Mouse (Mus musculus) myocyte (in vitro differentiated cells): ENCODE results near the gene Ubald1.

Experiments
- E2F4 ChIP-seq: IDR thresholded peaks from one replicate; pipeline ENCODE4 v1.6.1; 2011; ENCODE audit warnings: mild to moderate bottlenecking, control low read depth, moderate library complexity; ENCODE audit not compliant: insufficient read depth
- MAX ChIP-seq: IDR thresholded peaks from one replicate; pipeline ENCODE4 v1.6.1; 2011; ENCODE audit warnings: low read depth, mild to moderate bottlenecking, control low read depth
- MYOD1 ChIP-seq, 3 experiments: IDR thresholded peaks; one replicate each; pipeline ENCODE4 v1.6.1; 2011; ENCODE audit warnings: control low read depth in 2 of 3, low read depth in 2 of 3, mild to moderate bottlenecking in 2 of 3, moderate library complexity in 1 of 3; ENCODE audit not compliant: insufficient read length in 2 of 3, control insufficient read depth in 1 of 3
- MYOG ChIP-seq, 3 experiments: IDR thresholded peaks; one replicate each; pipeline ENCODE4 v1.6.1; 2011; ENCODE audit warnings: control low read depth in 2 of 3, low read depth in 2 of 3, mild to moderate bottlenecking in 2 of 3; ENCODE audit not compliant: insufficient read length in 2 of 3, control insufficient read depth in 1 of 3, insufficient read depth in 1 of 3
- POLR2A ChIP-seq: IDR thresholded peaks from one replicate; pipeline ENCODE4 v1.6.1; 2011; ENCODE audit warnings: low read depth, mild to moderate bottlenecking, control low read depth, moderate library complexity; ENCODE audit not compliant: insufficient read length
- POLR2AphosphoS2 ChIP-seq: IDR thresholded peaks from one replicate; pipeline ENCODE4 v1.6.1; 2011; ENCODE audit warnings: low read depth, control low read depth; ENCODE audit not compliant: insufficient read length
- REST ChIP-seq: IDR thresholded peaks from one replicate; pipeline ENCODE4 v1.6.1; 2011; ENCODE audit warnings: mild to moderate bottlenecking, control low read depth, moderate library complexity; ENCODE audit not compliant: insufficient read depth, insufficient read length
- USF1 ChIP-seq: IDR thresholded peaks from one replicate; pipeline ENCODE4 v1.6.1; 2011; ENCODE audit warnings: low read depth, mild to moderate bottlenecking, control low read depth, moderate library complexity

- TF ChIP-seq POLR2A (no peak), POLR2AphosphoS2 (no peak), MYOD1 (IDR thresholded peaks at IDR 0.05; ENCODE audit: control insufficient read depth in 1 of 3, insufficient read length in 2 of 3, low read depth in 2 of 3) (no peak), REST (no peak), E2F4 (no peak), MAX (no peak), MYOG (IDR thresholded peaks at IDR 0.05; ENCODE audit: control insufficient read depth in 1 of 3, insufficient read depth in 1 of 3, insufficient read length in 2 of 3, low read depth in 2 of 3) (no peak), USF1 (no peak)
Measured at GRCm38 (mm10) chr16:4906559-4906958, 26.4 kb upstream of the Ubald1 start.
